Mouse (Mus musculus) lung, adult 2 months (tissue): ENCODE results near the gene 4933412E24Rik. TPM values are rescaled to one million over a fixed set of nuclear protein-coding genes. Genes with fewer than 3 reads are reported as not detected.

Source experiments
- DNase-seq: peaks from one replicate; pipeline ENCODE4 v3.0.0; 2022
- H3K4me1 ChIP-seq: fragments of 200-500 bp; 2 replicates; pipeline ENCODE4 v1.6.1; 2011; ENCODE audit warnings: low read length; ENCODE audit not compliant: control insufficient read depth, insufficient read depth
- H3K4me3 ChIP-seq: fragments of 200-500 bp; replicated peaks from 2 replicates; pipeline ENCODE3; 2011; ENCODE audit warnings: low read depth, mild to moderate bottlenecking, control low read depth, low read length; ENCODE audit errors: extremely low read depth
- CTCF ChIP-seq: fragments of 200-500 bp; IDR thresholded peaks from 2 replicates; pipeline ENCODE4 v1.5.1; 2011; ENCODE audit warnings: mild to moderate bottlenecking, low read length, control low read depth; ENCODE audit not compliant: insufficient read depth
- POLR2A ChIP-seq: fragments of 200-500 bp; IDR thresholded peaks from 2 replicates; pipeline ENCODE4 v1.6.1; 2011; ENCODE audit warnings: low read depth, mild to moderate bottlenecking, control low read depth, low read length, borderline replicate concordance; ENCODE audit errors: extremely low read depth
- WGBS: fragments of 180-500 bp; shearing (Covaris S2); methylation state at CpG from one replicate; pipeline ENCODE4 v1.1.7; 2018; 5-methylcytosine and 5-hydroxymethylcytosine counted together
- polyA plus RNA-seq: library from polyadenylated mRNA; depleted of rRNA; stranded (reverse); fragments of >200 nt; gene quantifications from 2 replicates; pipeline ENCODE4 v1.2.3, GENCODE M21; 2012; rRNA removed

Gene 4933412E24Rik
- polyA plus RNA-seq, result not detected in 2 replicates

DNA sequence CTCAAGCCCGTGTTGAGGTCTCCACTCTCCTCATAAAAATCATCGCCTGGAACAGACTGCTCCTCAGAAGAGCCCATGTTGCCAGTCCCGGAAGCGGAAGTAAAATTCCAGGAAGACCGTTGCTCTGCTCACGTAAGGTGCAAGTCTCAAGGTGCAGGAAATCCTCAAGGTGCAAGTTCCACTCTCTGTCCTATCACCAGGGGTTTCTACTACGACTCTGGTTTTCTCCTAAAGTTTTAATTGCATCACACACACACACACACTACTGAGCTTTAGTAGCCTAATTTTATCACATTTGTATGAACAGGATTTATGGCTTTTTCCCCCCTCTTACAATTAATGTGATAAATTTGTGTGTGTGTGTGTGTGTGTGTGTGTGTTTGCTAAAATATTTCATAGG lies at the start of gene 4933412E24Rik:
TSS of gene 4933412E24Rik (minus strand) at position 101 of the 400 bp plus-strand sequence.
- no peak for DNase-seq
- no peaks in the 10 kb centered on the region for H3K4me1 ChIP-seq
- no peak within 1 kb of the TSS for H3K4me3 ChIP-seq
- TF ChIP-seq CTCF (no peak), POLR2A (no peak)
- WGBS, result 90% methylated on average over 7 of the region's 7 CpGs

DNA sequence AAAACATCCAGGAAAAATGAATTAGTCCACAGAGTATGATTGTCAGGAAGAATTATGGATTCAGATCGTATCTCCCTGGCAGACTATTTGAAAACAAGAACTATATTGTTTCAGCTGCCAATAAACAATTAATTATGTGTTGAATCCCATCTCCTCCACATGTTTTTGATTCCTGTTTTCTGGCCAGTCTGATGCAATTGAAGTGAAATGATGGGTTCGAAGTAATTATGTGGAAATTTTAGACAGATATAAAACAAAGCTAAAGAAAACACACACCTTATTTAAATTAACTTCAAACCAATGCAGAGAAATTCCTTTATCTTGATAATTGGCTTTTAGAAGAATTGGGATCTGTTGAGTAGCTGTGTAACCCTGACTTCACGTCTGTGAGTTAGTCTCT lies 14.3 kb upstream of the 4933412E24Rik start:
- TF ChIP-seq CTCF (no peak), POLR2A (no peak)
- Histone ChIP-seq H3K4me1 (no peaks in the 10 kb centered on the region), H3K4me3 (no peak overlapping the region)
- no peak for DNase-seq
- 62% methylated on average over 3 of the region's 3 CpGs for WGBS

DNA sequence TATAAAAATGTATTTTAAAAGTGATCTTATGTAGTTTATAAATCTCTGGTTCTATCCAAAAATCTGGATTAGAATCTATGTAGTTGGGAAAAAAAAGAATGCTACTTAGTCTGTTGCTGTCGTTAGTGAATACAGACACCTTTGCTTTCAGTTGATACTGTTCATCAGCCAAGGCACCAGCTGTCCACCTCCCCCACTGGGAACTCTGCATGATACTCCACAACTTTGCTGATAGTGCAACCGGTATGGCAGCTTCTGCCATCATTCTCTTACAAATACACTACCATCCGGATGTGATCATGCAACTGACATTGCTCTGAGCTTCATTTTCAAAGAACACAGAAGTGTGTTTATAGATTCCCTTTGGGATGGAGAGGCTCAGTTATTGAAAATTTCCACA lies 4.8 kb upstream of the 4933412E24Rik start:
- TF ChIP-seq POLR2A (no peak), CTCF (no peak)
- no peak for DNase-seq
- H3K4me3 ChIP-seq, result no peak overlapping the region
- no peaks in the 10 kb centered on the region for H3K4me1 ChIP-seq
- WGBS, result 35% methylated on average over 3 of the region's 3 CpGs

DNA sequence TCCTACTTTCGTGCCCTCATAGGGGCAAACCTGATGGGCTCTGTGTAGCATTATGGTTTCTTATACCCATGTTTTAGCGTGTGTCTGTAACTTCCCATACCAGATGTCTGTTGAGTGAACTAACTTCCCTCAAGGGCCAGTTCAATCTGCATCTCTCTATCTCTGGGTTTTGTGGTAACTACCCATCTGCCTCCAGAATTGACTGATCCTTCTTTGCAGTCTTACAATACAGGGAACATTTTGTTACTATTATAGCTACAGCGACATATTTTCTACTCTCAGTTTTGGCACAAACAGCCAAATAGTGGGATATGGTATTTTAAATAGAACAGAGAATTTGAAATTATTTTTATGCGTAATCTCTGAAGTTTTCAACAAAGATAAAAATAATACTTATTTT lies 6.2 kb downstream of the 4933412E24Rik start:
- WGBS, result 86% methylated on average over 4 of the region's 4 CpGs
- no peak for TF ChIP-seq POLR2A
- no peak for TF ChIP-seq CTCF
- no peaks in the 10 kb centered on the region for H3K4me1 ChIP-seq

DNA sequence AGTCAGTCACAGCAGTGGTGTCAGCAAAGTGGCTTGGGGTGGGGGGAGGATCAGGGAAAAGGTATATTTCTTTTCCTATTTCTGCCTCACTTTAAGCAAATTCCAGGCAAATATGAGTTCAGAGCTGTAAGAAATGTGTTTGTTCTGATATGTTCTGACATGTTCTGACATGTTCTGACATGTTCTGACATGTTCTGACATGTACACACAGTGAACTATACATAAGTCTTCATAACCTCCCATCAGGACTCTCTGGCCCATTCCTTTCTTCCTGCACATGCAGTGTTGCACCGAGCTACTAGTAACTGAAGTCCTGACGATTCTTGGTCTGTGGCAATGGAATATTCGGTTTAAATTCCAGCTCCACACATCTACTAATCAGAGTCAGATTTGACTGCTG lies 6.8 kb downstream of the 4933412E24Rik start:
- Histone ChIP-seq H3K4me3 (no peak overlapping the region), H3K4me1 (no peaks in the 10 kb centered on the region)
- 88% methylated on average over 3 of the region's 3 CpGs for WGBS
- no peak for DNase-seq
- TF ChIP-seq CTCF, result no peak
- no peak for TF ChIP-seq POLR2A

More for the DNA sequence above, 6.2 kb downstream of the 4933412E24Rik start:
- H3K4me3 ChIP-seq, result no peak overlapping the region
- no peak for DNase-seq

DNA sequence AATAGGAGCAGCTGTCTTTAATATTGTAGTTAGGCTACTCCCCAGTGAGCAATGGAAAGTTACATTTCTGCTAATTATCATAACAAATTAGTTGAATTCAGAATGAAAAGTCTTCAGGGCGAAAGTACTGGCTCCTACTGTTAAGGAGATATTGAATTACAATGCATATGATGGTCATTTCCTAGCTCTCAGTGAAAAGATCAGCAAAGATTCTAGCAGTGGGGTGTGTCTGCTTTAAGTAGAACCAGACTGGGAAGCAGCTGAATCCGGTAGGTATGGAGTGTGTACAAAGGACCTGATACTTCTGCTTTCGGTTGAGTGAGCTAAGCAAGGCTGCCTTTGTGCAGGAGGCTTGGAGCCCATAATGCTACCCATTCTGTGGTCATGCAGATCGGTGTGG lies 32.6 kb downstream of the 4933412E24Rik start:
- no peak for DNase-seq
- Histone ChIP-seq H3K4me3 (no peak overlapping the region), H3K4me1 (no peaks in the 10 kb centered on the region)
- TF ChIP-seq POLR2A, result no peak
- no peak for TF ChIP-seq CTCF
- WGBS, result 59% methylated on average over 4 of the region's 4 CpGs

DNA sequence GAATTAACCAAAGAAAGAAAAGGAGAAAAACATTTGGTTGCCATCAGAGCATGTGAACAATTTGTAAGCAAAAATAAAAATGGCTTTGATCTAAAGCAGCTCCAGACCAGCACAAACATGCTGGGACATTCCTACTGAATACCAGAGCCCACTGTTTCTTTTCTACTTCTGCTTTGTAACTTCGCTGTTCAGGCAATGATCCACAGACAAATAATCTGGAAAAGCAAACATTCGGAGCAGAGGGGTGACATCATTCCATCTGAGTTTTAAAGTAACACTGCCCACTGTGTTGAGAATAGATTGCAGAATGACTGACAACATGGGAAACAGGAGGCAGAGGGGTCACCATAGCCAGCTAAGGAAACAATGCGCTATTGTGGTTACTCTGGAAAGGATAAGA lies 41.1 kb downstream of the 4933412E24Rik start:
- no peak for DNase-seq

DNA sequence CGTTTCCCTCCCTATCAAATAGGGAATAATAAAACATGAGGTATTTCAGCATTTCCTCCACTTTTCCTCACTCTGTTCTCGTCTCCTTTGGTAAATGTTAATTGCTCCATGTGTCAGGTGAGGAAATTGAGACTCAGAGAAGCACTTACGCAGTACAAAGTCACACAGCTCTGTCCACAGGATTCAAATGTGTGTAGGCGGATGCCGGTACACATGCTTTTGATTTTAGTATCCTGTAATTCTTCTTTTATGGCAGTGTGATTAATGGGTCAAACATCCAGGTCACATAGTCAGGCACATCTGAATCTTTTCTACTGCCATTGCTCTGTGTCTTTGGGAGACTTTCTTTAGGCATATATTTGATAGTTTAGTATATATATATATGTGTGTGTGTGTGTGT lies 41.8 kb downstream of the 4933412E24Rik start:
- H3K4me3 ChIP-seq, result no peak overlapping the region
- WGBS, result 55% methylated on average over 5 of the region's 5 CpGs
- TF ChIP-seq CTCF (no peak), POLR2A (no peak)
- no peaks in the 10 kb centered on the region; the same call in 1 of the 2 replicates for H3K4me1 ChIP-seq
- DNase-seq, result no peak

More for the DNA sequence above, 41.1 kb downstream of the 4933412E24Rik start:
- no peaks in the 10 kb centered on the region; the same call in 1 of the 2 replicates for H3K4me1 ChIP-seq
- WGBS, result 27% methylated on average over 3 of the region's 3 CpGs
- TF ChIP-seq CTCF (no peak), POLR2A (no peak)
- no peak overlapping the region for H3K4me3 ChIP-seq

DNA sequence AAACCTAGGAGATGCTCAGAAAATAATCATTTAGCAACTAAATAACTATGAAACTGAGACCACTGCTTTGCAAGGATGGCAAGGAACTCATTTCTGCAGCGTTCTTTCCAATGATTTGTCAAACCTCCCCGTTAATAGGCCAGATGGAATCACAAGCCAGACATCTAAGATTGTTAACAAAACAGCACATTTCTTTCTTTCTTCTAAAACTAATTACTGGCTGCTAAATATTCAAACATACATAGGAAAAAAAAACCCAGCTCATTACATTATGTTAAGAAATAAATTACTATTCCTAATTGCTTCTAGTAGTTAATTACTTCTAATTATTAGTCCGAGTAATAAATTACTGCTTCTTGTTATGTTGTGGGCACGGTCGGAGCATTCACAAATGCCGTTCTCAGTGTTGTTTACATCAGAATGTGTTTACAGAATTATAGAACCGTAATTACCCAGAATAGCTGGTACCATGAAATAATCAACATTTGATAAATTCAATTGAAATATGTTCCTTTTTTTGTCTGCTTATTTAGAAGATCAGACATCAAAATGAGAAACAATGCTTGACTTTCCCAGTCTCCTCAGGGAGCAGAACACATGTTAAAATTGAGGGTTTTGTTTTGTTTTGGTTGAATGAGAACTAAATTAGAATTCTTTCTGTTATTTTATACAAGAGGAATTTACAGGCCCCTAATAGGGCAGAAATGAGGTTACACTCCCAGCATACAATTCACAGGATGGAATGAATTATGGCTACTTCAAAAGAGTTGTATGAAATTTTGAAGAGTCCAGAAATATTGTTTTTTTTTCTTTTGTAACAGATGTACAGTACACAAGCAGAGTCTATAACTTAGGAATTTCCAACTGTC lies 42.5 kb downstream of the 4933412E24Rik start:
- 83% methylated on average over 7 of the region's 7 CpGs for WGBS
- TF ChIP-seq CTCF (no peak), POLR2A (no peak)
- H3K4me1 ChIP-seq, result no peaks in the 10 kb centered on the region; the same call in 1 of the 2 replicates
- no peak overlapping the region for H3K4me3 ChIP-seq
- DNase-seq, result no peak
